Mouse (Mus musculus): ENCODE results near the gene Soga3. TPM values are rescaled to one million over a fixed set of nuclear protein-coding genes. Genes with fewer than 3 reads are reported as not detected.
A peak's percentile ranks its signal among the peaks of the same experiment; 100 is the strongest.

Gene Soga3
- 107 and 125 TPM in 2 replicates for polyA plus RNA-seq (2015; fragmentation: Nextera tagmentation; extraction: Ambion mirVana)

DNA sequence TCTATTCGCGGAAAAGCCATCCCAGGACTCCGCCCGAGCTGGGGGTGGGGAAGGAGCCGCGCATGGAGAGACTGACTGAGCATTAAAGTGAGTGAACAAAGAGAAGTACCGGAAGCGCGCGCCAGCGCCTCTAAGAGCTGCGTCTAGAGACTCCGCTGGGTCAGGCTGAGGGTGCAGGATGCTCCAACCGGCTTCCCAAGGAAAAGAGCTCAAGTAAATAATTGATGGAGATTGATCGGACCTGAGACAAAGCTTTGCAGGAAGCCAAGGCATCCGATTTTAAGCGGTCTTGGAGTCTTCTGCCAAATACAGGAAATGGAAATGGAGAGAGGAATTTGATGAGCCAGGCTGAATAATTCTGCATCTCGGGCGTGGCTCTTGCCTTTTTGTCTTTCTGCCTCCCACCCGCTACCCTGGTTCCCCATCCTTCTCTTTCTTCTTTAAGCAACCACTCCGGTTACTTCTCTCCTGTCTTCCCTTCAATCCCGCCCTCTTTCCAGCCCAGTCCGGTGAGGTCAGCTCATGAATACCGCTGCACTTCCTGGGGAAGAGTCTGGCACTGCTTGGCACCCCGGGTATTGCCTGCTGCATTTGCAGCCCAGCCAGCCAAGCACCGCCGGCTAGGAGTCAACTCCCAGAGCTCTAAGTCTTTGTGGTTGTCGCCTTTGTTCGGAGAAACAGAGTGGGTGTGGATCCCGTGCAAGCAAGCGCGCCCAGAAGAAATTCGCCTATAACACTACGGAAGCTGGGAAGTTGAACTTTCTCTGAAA lies at the start of gene Soga3:
TSS of gene Soga3 (plus strand) at position 274 of the 770 bp plus-strand sequence.
- Histone ChIP-seq H3K4me3 (replicated peaks) (peak within 1 kb of the TSS; percentile 76), H3K9ac (replicated peaks) (peak within 1 kb of the TSS; percentile 82), H3K36me3 (no peaks in the 10 kb centered on the region), H3K9me3 (replicated peaks) (no peaks in the 10 kb centered on the region), H3K4me2 (peak within 1 kb of the TSS; percentile 65), H3K4me1 (peaks cover 24% of the 10 kb centered on the region), H3K27ac (replicated peaks) (peak within 1 kb of the TSS; percentile 96), H3K27me3 (replicated peaks) (no peaks in the 10 kb centered on the region)
- peak; percentile 86 for ATAC-seq (ENCODE audit: low FRiP score)
- under 1% methylated on average over 34 of the region's 34 CpGs for WGBS

DNA sequence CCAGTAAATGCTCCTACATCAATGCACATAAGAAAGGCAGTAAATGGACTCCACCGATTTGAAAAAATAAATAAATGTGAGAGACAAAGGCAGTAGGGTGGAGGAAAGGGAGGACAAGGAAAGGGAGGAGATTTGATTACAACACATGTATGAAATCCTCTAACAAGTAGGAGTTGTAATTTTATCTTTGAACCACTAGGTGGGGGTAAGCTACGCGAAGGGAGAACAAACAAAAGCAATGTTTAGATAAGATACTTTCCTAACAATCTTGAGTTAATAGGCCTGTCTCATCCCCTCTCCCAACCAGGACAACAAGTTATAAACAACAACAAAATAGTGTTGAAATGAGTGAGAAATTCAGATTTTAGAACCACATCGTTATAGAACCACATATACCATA lies 36.7 kb upstream of the Soga3 start:
- Histone ChIP-seq H3K4me3 (replicated peaks) (no peak overlapping the region), H3K27ac (replicated peaks) (no peak overlapping the region), H3K27me3 (replicated peaks) (no peaks in the 10 kb centered on the region), H3K36me3 (no peaks in the 10 kb centered on the region), H3K9me3 (replicated peaks) (no peaks in the 10 kb centered on the region), H3K9ac (replicated peaks) (no peak overlapping the region), H3K4me2 (no peak overlapping the region), H3K4me1 (no peaks in the 10 kb centered on the region)
- no peak; the same call in 1 of the 2 replicates for ATAC-seq (ENCODE audit: low FRiP score)
- WGBS = 20% methylated on average over 4 of the region's 4 CpGs

DNA sequence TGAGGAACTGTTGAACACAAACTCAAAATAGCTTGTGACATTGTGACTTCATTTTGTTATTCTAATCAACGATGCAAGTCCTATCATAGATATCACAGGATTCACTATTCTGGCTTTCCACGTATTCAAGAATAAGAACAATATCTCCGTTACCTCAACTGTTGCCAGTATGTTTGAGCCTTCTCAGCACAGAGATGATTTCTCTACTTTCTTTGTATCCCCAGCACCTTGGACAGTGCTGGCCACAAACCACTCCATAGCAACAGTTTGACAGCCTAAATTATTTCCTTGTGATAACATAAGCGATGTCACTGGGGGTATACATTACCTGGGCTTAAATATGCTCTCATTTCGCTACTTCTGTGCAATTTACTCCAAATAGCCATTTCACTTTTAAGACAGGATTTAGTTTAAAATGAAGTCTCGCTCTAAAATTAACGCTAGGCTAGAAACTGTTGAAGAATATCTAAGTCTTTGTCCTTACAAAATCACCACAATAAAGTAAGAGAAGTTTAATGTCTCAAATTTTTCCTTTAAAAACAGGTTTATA lies 1.0 kb upstream of the Soga3 start:
- Histone ChIP-seq H3K4me2 (peak overlapping the region; percentile 65), H3K4me3 (replicated peaks) (peak overlapping the region; percentile 14), H3K9me3 (replicated peaks) (no peaks in the 10 kb centered on the region), H3K9ac (replicated peaks) (peak overlapping the region; percentile 31), H3K27me3 (replicated peaks) (no peaks in the 10 kb centered on the region), H3K27ac (replicated peaks) (peak overlapping the region; percentile 72), H3K36me3 (no peaks in the 10 kb centered on the region), H3K4me1 (peaks cover 16% of the 10 kb centered on the region; the same call in 1 of the 2 replicates)
- 29% methylated on average over 7 of the region's 7 CpGs for WGBS
- no peak for ATAC-seq (ENCODE audit: low FRiP score)

DNA sequence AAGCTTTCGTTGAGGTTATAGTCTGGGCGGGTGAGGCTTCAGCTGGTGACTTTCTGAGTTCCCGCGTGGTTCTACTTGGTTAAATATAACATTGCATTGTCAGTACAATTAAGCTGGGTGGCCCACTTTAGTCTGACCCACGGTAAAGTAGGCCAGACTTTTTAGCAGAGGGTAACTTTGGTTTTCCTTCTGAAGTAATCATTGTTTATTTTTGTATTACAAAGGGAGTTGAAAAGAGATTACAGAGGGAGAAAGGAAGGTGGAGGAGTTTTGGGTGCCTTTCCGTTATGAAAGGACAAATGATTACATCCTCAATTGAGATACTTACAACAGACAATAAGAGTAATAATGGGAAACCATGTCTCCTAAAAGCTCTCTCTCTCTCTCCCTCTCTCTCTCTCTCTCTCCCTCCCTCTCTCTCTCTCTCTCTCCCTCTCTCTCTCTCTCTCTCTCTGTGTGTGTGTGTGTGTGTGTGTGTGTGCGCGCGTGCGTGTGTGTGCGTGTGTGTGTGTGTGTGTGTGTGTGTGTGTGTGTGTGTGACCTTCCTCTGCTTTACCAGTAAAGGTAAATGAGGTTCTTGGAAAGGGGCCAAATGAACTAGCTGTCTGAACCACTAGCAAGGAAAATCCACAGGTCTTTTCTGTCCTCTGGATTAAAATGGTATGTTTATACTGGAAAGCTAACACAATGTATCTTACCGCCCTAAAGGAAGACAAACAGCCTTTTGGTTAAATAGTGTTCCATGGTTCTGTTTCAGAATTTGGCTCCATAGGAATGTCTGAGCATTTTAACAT lies 1.2 kb downstream of the Soga3 start:
- Histone ChIP-seq H3K4me3 (replicated peaks) (peak overlapping the region; percentile 76), H3K9me3 (replicated peaks) (no peaks in the 10 kb centered on the region), H3K27me3 (replicated peaks) (no peaks in the 10 kb centered on the region), H3K36me3 (no peaks in the 10 kb centered on the region), H3K27ac (replicated peaks) (peak overlapping the region; percentile 96), H3K4me2 (peak overlapping the region; percentile 65), H3K4me1 (peaks cover 35% of the 10 kb centered on the region), H3K9ac (replicated peaks) (peak overlapping the region; percentile 82)
- ATAC-seq (ENCODE audit: low FRiP score) = no peak
- WGBS = 2% methylated on average over 12 of the region's 12 CpGs

DNA sequence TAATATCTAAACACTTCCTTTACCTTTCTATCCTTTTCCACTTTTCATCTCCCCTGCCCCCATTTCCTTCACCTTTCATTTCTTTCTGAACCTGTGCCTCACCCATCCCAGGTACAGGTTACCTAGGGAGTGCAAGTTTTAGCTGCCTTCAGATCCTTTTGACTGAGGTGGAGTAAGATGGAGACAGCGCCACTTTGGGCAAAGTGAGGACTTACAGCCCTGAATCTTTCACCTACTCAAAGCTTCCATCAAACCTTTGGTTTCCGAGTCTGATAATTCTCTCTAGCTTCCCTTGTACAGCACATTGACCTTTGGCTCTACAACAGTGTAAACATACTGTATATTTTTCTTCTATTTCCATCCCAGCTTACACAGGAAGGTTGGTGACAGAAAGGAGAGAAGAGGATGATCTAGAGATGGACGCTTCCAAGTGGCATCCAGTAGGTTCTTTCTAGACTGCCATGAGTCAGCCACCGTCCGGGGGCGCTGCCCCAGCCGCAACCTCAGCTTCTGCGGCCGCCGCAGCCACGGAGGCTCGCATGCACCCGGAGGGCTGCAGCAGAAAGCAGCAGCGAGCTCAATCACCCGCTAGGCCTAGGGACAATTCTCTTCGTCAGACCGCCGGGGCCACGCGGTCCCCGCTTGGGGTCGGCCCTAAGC lies 2.7 kb downstream of the Soga3 start:
- under 1% methylated on average over 22 of the region's 22 CpGs for WGBS
- Histone ChIP-seq H3K36me3 (no peaks in the 10 kb centered on the region; the same call in 1 of the 2 replicates), H3K27me3 (replicated peaks) (no peaks in the 10 kb centered on the region), H3K4me1 (peaks cover 39% of the 10 kb centered on the region), H3K9me3 (replicated peaks) (no peaks in the 10 kb centered on the region), H3K4me2 (peak overlapping the region; percentile 65), H3K27ac (replicated peaks) (peak overlapping the region; percentile 94), H3K9ac (replicated peaks) (peak overlapping the region; percentile 77), H3K4me3 (replicated peaks) (peak overlapping the region; percentile 76)
- peak; percentile 43 for ATAC-seq (ENCODE audit: low FRiP score)

DNA sequence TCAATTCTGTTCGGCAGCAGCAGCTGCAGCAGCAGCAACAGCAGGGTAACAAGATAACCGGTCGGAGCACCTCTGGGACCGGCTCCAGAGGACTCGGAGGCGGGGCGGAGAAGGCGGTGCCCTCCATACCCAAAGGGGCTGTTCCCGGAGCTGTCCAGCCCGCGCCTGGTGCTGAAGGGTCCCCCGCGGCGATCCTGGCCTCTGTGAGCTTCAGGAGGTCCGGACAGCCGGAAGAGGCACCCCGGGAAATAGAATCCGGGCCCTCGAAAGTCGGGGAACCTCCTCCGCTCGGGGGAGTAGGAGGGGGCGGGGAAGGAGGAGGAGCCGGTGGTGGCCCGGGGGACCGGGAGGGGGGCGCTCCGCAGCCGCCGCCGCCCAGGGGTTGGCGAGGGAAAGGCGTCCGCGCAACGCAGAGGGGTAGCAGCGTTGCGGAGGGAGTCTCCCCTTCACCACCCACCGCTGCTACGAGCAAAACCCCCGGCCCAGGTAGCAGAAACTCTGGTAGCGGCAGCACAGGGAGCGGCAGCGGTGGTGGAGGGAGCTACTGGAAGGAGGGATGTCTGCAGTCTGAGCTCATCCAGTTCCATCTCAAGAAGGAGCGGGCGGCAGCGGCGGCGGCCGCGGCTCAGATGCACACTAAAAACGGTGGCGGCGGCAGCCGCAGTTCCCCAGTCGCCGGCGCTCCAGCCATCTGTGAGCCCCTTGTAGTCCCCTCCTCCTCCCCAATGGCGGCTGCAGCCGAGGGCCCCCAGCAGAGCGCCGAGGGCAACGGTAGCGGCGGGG lies 3.4 kb downstream of the Soga3 start:
- peak overlapping the region; percentile 76 for H3K4me3 ChIP-seq (replicated peaks)
- no peaks in the 10 kb centered on the region for H3K27me3 ChIP-seq (replicated peaks)
- H3K4me2 ChIP-seq = peak overlapping the region; percentile 65
- peak overlapping the region; percentile 77 for H3K9ac ChIP-seq (replicated peaks)
- no peaks in the 10 kb centered on the region for H3K9me3 ChIP-seq (replicated peaks)
- H3K36me3 ChIP-seq = no peaks in the 10 kb centered on the region; the same call in 1 of the 2 replicates
- H3K27ac ChIP-seq (replicated peaks) = peak overlapping the region; percentile 94
- peak; percentile 82 for ATAC-seq (ENCODE audit: low FRiP score)
- H3K4me1 ChIP-seq = peaks cover 39% of the 10 kb centered on the region
- under 1% methylated on average over 56 of the region's 65 CpGs for WGBS

DNA sequence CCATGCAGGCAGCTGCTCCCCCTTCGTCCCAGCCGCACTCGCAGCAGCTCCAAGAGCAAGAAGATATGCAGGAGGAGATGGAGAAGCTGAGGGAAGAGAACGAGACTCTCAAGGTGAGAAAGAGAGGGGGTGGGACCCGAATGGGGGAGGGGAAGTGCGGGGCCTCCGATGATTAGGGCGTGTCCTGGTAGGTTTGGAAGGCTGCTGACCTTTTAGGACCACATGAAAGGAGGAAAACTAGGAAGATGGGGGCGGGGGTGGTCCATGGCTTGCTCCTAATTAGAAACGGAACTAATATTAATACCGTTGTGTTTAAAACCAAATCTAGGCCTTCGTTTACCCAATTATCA lies 4.0 kb downstream of the Soga3 start:
- Histone ChIP-seq H3K36me3 (peaks cover 4% of the 10 kb centered on the region), H3K27ac (replicated peaks) (peak overlapping the region; percentile 94), H3K9me3 (replicated peaks) (no peaks in the 10 kb centered on the region), H3K4me2 (peak overlapping the region; percentile 65), H3K27me3 (replicated peaks) (no peaks in the 10 kb centered on the region), H3K9ac (replicated peaks) (peak overlapping the region; percentile 77), H3K4me3 (replicated peaks) (peak overlapping the region; percentile 76), H3K4me1 (peaks cover 35% of the 10 kb centered on the region)
- peak; percentile 10; the same call in 1 of the 2 replicates for ATAC-seq (ENCODE audit: low FRiP score)
- WGBS = 0% methylated on average over 12 of the region's 12 CpGs

DNA sequence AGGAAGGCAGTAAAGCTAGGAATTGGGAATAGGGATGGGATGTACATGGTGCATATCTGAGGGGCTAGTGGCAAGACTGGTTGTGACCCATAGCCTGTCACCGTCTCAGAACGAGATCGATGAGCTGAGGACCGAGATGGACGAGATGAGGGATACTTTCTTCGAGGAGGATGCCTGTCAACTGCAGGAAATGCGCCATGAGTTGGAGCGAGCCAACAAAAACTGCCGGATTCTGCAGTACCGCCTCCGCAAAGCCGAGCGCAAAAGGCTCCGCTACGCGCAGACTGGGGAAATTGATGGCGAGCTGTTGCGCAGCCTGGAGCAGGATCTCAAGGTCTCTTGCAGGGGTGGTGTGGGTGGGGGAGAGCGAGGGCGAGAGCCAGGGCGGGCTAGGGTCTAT lies 4.4 kb downstream of the Soga3 start:
- Histone ChIP-seq H3K9me3 (replicated peaks) (no peaks in the 10 kb centered on the region), H3K36me3 (peaks cover 7% of the 10 kb centered on the region), H3K9ac (replicated peaks) (peak overlapping the region; percentile 77), H3K27me3 (replicated peaks) (no peaks in the 10 kb centered on the region), H3K4me3 (replicated peaks) (peak overlapping the region; percentile 76), H3K4me2 (peak overlapping the region; percentile 65), H3K4me1 (peaks cover 34% of the 10 kb centered on the region), H3K27ac (replicated peaks) (peak overlapping the region; percentile 94)
- no peak for ATAC-seq (ENCODE audit: low FRiP score)
- under 1% methylated on average over 21 of the region's 21 CpGs for WGBS

DNA sequence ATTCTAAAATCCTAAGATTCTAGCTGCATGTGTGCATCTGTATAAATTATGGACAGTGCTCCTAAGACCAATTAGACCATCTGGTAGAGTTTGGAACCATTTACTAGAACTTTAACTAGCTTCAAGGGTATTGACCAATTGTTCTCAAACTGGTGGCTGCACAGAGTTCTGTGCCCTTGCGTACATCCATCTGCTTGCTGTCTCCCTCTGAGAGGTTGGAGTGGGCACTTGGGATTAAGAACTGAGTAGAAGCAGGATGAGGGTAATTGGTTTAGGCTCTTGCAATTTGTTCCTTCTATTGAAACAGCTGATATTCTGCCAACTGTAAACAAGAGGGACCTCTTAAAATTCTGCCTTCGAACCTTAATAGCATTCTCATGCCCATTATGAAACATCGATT lies 11.7 kb downstream of the Soga3 start:
- no peaks in the 10 kb centered on the region for H3K27me3 ChIP-seq (replicated peaks)
- H3K4me1 ChIP-seq = 0 out of 2 replicates have a peak, but pooled peaks cover 3% of the 10 kb centered on the region
- H3K4me2 ChIP-seq = no peak overlapping the region
- no peak overlapping the region for H3K27ac ChIP-seq (replicated peaks)
- no peaks in the 10 kb centered on the region for H3K9me3 ChIP-seq (replicated peaks)
- no peak overlapping the region for H3K4me3 ChIP-seq (replicated peaks)
- H3K9ac ChIP-seq (replicated peaks) = no peak overlapping the region
- WGBS = 49% methylated on average over 3 of the region's 3 CpGs
- peaks cover 54% of the 10 kb centered on the region for H3K36me3 ChIP-seq
- ATAC-seq (ENCODE audit: low FRiP score) = peak; percentile 25; the same call in 1 of the 2 replicates

DNA sequence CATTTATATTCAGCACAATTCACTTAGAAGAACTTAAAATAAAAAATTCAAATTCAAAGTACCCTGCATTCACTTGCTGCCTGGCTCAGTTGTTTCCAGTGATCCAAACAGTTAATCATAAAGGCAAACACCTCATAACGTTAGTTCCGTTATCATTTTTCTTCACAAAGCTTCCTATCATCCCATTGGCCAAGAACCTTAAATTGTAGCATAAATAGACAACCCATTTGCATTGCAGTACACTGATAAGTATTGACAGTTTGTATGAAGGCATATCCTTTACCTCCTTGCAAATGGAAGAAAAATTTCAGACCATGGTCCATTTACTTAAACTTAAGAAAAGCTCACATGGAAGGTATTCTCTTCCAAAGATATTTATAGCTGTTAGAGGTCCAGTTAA lies 18.0 kb downstream of the Soga3 start:
- no peak overlapping the region for H3K27ac ChIP-seq (replicated peaks)
- no peak overlapping the region for H3K4me3 ChIP-seq (replicated peaks)
- no peak for ATAC-seq (ENCODE audit: low FRiP score)
- no peaks in the 10 kb centered on the region for H3K27me3 ChIP-seq (replicated peaks)
- WGBS = 67% methylated on average over 2 of the region's 2 CpGs
- H3K4me1 ChIP-seq = no peaks in the 10 kb centered on the region
- peaks cover 46% of the 10 kb centered on the region for H3K36me3 ChIP-seq
- no peak overlapping the region for H3K9ac ChIP-seq (replicated peaks)
- no peak overlapping the region for H3K4me2 ChIP-seq
- H3K9me3 ChIP-seq (replicated peaks) = no peaks in the 10 kb centered on the region

Measured in neural tube, embryonic 15.5 days (tissue).